Mouse (Mus musculus) lung, adult 2 months (tissue): ENCODE results near the gene Nat9. TPM values are rescaled to one million over a fixed set of nuclear protein-coding genes. Genes with fewer than 3 reads are reported as not detected.
A peak's percentile ranks its signal among the peaks of the same experiment; 100 is the strongest.

Experiments used
- DNase-seq: peaks from one replicate; pipeline ENCODE4 v3.0.0; 2022
- H3K4me1 ChIP-seq: fragments of 200-500 bp; 2 replicates; pipeline ENCODE4 v1.6.1; 2011; ENCODE audit warnings: low read length; ENCODE audit not compliant: control insufficient read depth, insufficient read depth
- H3K4me3 ChIP-seq: fragments of 200-500 bp; replicated peaks from 2 replicates; pipeline ENCODE3; 2011; ENCODE audit warnings: low read depth, mild to moderate bottlenecking, control low read depth, low read length; ENCODE audit errors: extremely low read depth
- CTCF ChIP-seq: fragments of 200-500 bp; IDR thresholded peaks from 2 replicates; pipeline ENCODE4 v1.5.1; 2011; ENCODE audit warnings: mild to moderate bottlenecking, low read length, control low read depth; ENCODE audit not compliant: insufficient read depth
- POLR2A ChIP-seq: fragments of 200-500 bp; IDR thresholded peaks from 2 replicates; pipeline ENCODE4 v1.6.1; 2011; ENCODE audit warnings: low read depth, mild to moderate bottlenecking, control low read depth, low read length, borderline replicate concordance; ENCODE audit errors: extremely low read depth
- WGBS: fragments of 180-500 bp; shearing (Covaris S2); methylation state at CpG from one replicate; pipeline ENCODE4 v1.1.7; 2018; 5-methylcytosine and 5-hydroxymethylcytosine counted together
- polyA plus RNA-seq: library from polyadenylated mRNA; depleted of rRNA; stranded (reverse); fragments of >200 nt; gene quantifications from 2 replicates; pipeline ENCODE4 v1.2.3, GENCODE M21; 2012

The Nat9 gene
- polyA plus RNA-seq, 1 experiment: 26.4 TPM

DNA sequence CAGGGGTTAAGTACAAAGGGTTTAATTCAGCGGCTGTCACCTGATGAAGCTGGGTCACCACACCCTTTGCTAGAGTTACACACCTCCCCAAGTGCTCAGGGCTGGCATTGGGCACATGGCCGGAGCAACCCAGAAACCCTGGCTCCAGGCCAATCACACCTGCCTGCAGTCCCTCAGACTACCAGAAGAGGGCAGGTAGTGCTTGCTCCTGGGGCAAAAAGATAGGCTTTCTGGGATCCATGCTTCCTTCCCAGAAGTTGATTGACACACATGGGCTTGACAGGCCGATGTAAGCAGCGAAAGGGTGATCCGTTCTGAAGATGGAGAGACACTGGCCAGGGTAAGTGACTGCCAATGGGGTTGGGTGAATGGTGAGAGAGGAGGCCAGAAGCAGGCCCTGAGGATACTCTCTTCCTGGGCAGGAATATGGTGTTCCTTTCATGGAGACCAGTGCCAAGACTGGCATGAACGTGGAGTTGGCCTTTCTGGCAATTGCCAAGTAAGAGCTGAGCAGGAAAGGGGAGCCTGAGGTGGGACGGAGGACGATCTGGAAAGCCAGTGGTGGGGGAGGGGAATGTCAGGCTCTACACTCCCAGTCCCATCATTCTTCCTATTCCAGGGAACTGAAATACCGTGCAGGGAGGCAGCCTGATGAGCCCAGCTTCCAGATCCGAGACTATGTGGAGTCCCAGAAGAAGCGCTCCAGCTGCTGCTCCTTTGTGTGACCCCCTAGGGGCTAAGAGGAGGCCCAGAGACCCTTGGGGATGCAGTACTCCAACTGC is 27.5 kb downstream of the Nat9 start:
- 58% methylated on average over 11 of the region's 11 CpGs for WGBS
- TF ChIP-seq CTCF: peak; percentile 79
- no peak for TF ChIP-seq POLR2A
- Histone ChIP-seq H3K4me1 (0 out of 2 replicates have a peak, but pooled peaks cover 3% of the 10 kb centered on the region), H3K4me3 (no peak overlapping the region)
- DNase-seq: peak; percentile 97

GRCm38 (mm10) chr11:115157933-115158719 is 29.5 kb downstream of the Nat9 start:
- Histone ChIP-seq H3K4me3 (no peak overlapping the region), H3K4me1 (peaks cover 3% of the 10 kb centered on the region; the same call in 1 of the 2 replicates)
- no peak for DNase-seq
- TF ChIP-seq POLR2A (no peak), CTCF (no peak)
- 16% methylated on average over 12 of the region's 12 CpGs for WGBS

- no peak for TF ChIP-seq POLR2A
- TF ChIP-seq CTCF: no peak
- H3K4me3 ChIP-seq: no peak overlapping the region
- DNase-seq: no peak
- no peaks in the 10 kb centered on the region; the same call in none of the 2 replicates for H3K4me1 ChIP-seq
- WGBS: 5% methylated on average over 5 of the region's 5 CpGs
Observed at GRCm38 (mm10) chr11:115155053-115155634, 32.5 kb downstream of the Nat9 start.

GRCm38 (mm10) chr11:115153699-115154292 is 33.9 kb downstream of the Nat9 start:
- H3K4me3 ChIP-seq: peak overlapping the region; percentile 50
- H3K4me1 ChIP-seq: no peaks in the 10 kb centered on the region; the same call in none of the 2 replicates
- DNase-seq: peak; percentile 78
- peak; percentile 66 for TF ChIP-seq CTCF
- no peak; the same call in 1 of the 2 replicates for TF ChIP-seq POLR2A
- WGBS: 1% methylated on average over 35 of the region's 35 CpGs

DNA sequence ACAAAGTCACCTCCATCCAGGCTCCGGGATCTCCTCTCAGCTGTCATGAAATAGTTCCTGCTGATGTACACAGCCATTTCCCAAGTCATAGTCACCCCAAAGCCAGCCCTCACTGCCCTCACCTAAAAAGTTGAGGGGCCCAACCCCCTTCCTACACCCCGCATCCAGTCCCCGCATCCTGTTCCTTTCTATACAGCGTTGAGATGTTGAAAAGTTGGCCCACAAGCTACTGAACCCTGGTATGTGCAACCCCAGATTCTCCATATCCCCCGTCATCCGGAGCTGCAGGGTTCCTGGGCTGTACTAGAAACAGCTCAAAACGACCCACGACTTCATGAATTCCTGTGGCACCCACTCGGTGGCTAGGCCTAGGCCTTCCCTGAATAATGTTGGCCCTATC is 34.6 kb downstream of the Nat9 start:
- Histone ChIP-seq H3K4me3 (no peak overlapping the region), H3K4me1 (no peaks in the 10 kb centered on the region; the same call in none of the 2 replicates)
- no peak for TF ChIP-seq POLR2A
- no peak for TF ChIP-seq CTCF
- WGBS: 73% methylated on average over 9 of the region's 9 CpGs
- DNase-seq: no peak

DNA sequence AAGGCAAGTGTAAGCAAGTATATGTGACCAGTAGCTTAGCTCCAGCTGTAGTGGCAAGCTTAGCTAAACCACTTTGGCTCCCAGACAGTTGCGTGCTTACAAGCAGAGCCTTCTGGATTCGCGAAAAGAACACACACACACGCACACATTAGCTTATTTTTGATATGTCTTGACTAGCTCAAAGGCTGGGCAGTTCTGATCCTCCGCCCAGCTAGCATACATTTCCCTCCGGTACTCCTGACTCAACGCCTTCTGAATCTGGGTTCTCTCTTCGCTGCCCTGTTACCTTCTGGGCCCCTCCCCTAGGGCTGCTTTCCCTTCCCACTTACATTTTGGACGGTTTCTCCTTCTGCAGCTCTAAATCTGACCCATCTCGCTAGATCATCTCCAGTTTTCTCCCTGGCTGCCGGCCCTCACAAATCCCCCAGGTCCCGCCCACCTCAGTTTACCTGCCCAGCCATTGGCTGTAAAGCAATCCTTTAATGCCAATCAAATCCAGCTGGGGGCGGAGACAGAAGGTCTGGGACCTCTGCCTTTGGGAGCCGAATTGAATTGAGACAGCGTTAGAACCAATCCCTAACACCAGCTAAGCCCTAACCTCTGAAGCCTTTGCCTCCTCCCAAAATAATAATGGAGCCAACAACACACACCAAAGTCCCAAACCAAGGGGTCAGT is 35.8 kb downstream of the Nat9 start:
- DNase-seq: peak; percentile 48
- WGBS: 12% methylated on average over 15 of the region's 15 CpGs
- TF ChIP-seq POLR2A: no peak
- no peak for TF ChIP-seq CTCF
- Histone ChIP-seq H3K4me1 (no peaks in the 10 kb centered on the region; the same call in none of the 2 replicates), H3K4me3 (peak overlapping the region; percentile 1)

- 40% methylated on average over 6 of the region's 6 CpGs for WGBS
- TF ChIP-seq CTCF (no peak), POLR2A (no peak)
- no peaks in the 10 kb centered on the region; the same call in none of the 2 replicates for H3K4me1 ChIP-seq
Observed at GRCm38 (mm10) chr11:115150741-115151254, 36.9 kb downstream of the Nat9 start.

GRCm38 (mm10) chr11:115147813-115148212 is 39.8 kb downstream of the Nat9 start:
- 65% methylated on average over 4 of the region's 4 CpGs for WGBS
- no peak for DNase-seq
- no peak for TF ChIP-seq POLR2A
- no peak for TF ChIP-seq CTCF
- Histone ChIP-seq H3K4me1 (no peaks in the 10 kb centered on the region; the same call in 1 of the 2 replicates), H3K4me3 (no peak overlapping the region)

More at GRCm38 (mm10) chr11:115150741-115151254, 36.9 kb downstream of the Nat9 start:
- no peak overlapping the region for H3K4me3 ChIP-seq
- DNase-seq: no peak
